Mouse (Mus musculus): Measurements from ENCODE around the gene 6330403K07Rik. TPM values are rescaled to one million over a fixed set of nuclear protein-coding genes. Genes with fewer than 3 reads are reported as not detected.

6330403K07Rik gene
- polyA plus RNA-seq, 1 experiment, result 2.2 TPM

DNA sequence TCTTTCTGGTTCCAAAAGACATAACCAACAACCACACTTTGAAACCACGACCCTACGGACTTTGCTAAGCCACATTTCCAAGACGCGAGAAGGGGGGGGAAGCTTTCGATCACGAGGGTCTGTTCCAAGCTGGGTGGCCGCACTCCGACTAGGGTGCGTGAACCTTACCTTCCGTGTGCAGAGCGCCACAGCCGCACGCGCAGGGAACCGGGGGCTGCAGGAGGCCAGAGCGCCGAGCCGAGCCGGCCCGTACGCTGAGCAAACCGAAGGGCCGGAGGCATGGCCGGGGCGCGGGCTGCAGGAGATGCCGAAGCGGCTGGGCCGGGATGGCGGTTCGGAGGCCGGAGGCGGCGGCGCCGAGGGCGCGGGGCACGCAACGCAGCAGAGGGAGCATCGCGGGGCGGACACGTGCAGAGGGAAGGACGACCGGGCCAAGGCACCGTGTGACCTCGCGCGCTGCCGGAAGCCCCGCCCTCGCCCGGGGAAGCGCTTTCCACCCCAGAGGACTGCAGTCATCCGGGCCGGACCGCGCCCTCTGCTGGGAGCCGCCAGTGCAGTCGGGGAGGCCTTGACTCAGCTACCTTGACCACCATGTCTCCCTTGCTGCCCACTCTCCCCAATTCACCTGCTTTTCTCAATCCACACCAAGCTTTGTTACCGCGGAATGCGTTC lies 50.6 kb downstream of the 6330403K07Rik start, which contains the start of gene C1qbp:
TSS of gene C1qbp (minus strand) at position 470 of the 672 bp plus-strand sequence.
- DNase-seq (ENCODE audit: low read depth), result no peak

DNA sequence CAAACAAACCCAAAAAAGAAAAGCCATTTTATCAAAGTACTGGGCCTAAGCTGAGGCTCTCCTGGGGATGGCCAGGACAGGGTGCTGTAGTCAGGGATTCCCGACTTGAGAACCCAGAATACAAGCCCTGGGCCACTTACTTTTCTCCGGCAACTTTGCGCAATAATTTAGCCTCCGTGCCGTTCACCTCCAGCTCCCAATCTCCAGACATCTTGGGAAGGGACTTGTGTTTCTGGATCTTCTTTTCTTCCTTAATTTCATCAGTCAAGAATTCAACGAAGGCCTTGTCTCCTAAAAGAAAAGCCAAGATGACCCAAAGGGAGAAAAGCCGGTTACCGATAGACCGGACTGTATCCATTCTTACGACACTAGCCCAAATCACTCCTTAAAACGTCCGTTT lies 51.3 kb downstream of the 6330403K07Rik start:
- DNase-seq (ENCODE audit: low read depth), result no peak

Other genes starting within 250 kb of the 6330403K07Rik start
- gene Scimp, start 220.9 kb downstream of the 6330403K07Rik start, polyA plus RNA-seq (2012; rRNA removed), result 0.65 and 0.92 TPM in 2 replicates
- 4.4 and 5.1 TPM in 2 replicates for gene Rabep1, start 188.7 kb downstream of the 6330403K07Rik start, polyA plus RNA-seq (2012; rRNA removed)
- gene Nup88, start 63.5 kb downstream of the 6330403K07Rik start, polyA plus RNA-seq (2012; rRNA removed), result 40.4 and 41.3 TPM in 2 replicates
- 24.9 and 31.1 TPM in 2 replicates for gene Rpain, start 63.3 kb downstream of the 6330403K07Rik start, polyA plus RNA-seq (2012; rRNA removed)
- 52.6 and 75.7 TPM in 2 replicates for gene C1qbp, start 50.5 kb downstream of the 6330403K07Rik start, polyA plus RNA-seq (2012; rRNA removed)
- 28.1 and 30.8 TPM in 2 replicates for gene Dhx33, start 29.1 kb downstream of the 6330403K07Rik start, polyA plus RNA-seq (2012; rRNA removed)
- 4.2 and 5.6 TPM in 2 replicates for gene Mis12, start 13.9 kb downstream of the 6330403K07Rik start, polyA plus RNA-seq (2012; rRNA removed)
- gene Derl2, start 13.7 kb downstream of the 6330403K07Rik start, polyA plus RNA-seq (2012; rRNA removed), result 16.4 and 18.7 TPM in 2 replicates
- gene Nlrp1a, start 111.2 kb upstream of the 6330403K07Rik start, polyA plus RNA-seq (2012; rRNA removed), result 0.08 and 0.10 TPM in 2 replicates
- gene Nlrp1b, start 197.2 kb upstream of the 6330403K07Rik start, polyA plus RNA-seq (2012; rRNA removed), result 0.30 and 0.49 TPM in 2 replicates

All from gonadal fat pad, adult 2 months (tissue).